Mouse (Mus musculus) C2C12 (cell line): Measurements from ENCODE around the gene Rasgrp3.

ENCODE experiments used
- CTCF ChIP-seq: IDR thresholded peaks from one replicate; pipeline ENCODE4 v1.5.1; 2011; ENCODE audit not compliant: control insufficient read depth, insufficient read depth, insufficient read length
- MAX ChIP-seq: IDR thresholded peaks from one replicate; pipeline ENCODE4 v1.6.1; 2011; ENCODE audit warnings: mild to moderate bottlenecking, control low read depth
- MYOD1 ChIP-seq: IDR thresholded peaks from one replicate; pipeline ENCODE4 v1.6.1; 2011; ENCODE audit warnings: low read depth; ENCODE audit not compliant: control insufficient read depth, insufficient read length
- USF1 ChIP-seq: IDR thresholded peaks from one replicate; pipeline ENCODE4 v1.6.1; 2011; ENCODE audit warnings: low read depth, mild to moderate bottlenecking, control low read depth, moderate library complexity

GRCm38 (mm10) chr17:75486205-75486604 lies 50.5 kb downstream of the Rasgrp3 start:
- TF ChIP-seq USF1 (no peak), CTCF (no peak), MYOD1 (no peak), MAX (no peak)
